Mouse (Mus musculus): ENCODE measurements around the gene Ywhab. TPM values are rescaled to one million over a fixed set of nuclear protein-coding genes. Genes with fewer than 3 reads are reported as not detected.

Ywhab gene
- polyA plus RNA-seq, 1 experiment from 2014 or later, result 356 TPM

DNA sequence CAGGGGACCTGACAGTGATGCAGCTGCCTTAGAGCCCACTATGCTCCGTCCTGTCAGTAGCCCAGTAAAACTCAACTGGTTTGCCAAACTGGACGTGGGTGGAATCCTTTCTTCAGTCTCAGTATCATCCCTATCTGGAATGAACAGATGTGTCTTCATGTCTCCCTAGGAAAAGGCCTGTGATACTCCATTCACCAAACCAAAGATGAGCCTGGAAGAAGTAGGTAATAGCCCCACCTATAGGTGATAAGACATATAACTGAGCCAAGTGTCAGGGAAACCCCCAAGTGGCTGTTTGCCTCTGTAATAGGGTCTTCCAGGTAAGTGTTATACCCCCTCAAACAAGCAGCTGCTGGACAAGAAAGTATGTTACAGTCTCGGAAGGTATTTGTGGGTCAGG is 24.1 kb downstream of the Ywhab start:
- Histone ChIP-seq H3K9me3 (ENCODE audit: control insufficient read depth, low read length) (no peaks in the 10 kb centered on the region), H3K36me3 (ENCODE audit: control insufficient read depth, insufficient read depth, low read length) (peaks cover 15% of the 10 kb centered on the region), H3K27me3 (ENCODE audit: control insufficient read depth, insufficient read depth, low read length) (no peaks in the 10 kb centered on the region), H3K27ac (ENCODE audit: low read depth, low read length) (no peak overlapping the region), H3K9ac (ENCODE audit: low read length) (no peak overlapping the region), H3K4me3 (ENCODE audit: low read depth, low read length) (no peak overlapping the region), H3K4me2 (ENCODE audit: low read depth) (no peak overlapping the region), H3K4me1 (ENCODE audit: control insufficient read depth, insufficient read depth, low read length) (no peaks in the 10 kb centered on the region)
- no peak for ATAC-seq (ENCODE audit: insufficient read depth, low FRiP score, low TSS enrichment)
- no peak for DNase-seq (ENCODE audit: low spot score)
- 97% methylated on average over 3 of the region's 3 CpGs for WGBS

DNA sequence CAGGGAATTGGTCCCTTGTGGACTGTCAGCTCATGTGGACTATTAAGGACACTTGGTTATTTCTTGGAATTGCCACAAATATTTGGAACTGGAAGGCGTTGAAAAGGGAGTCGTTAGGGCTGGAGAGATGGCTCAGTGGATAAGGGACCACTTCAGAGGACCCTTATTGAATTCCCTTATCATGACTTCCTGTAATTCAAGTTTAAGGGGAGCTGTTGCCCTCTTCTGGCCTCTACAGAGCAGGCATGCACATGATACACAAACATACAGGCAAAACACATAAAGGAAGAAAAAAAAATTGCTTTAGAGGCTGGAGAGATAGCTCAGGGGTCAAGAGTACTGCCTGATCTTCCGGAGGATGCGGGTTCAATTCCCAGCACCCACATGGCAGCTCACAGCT is 25.2 kb downstream of the Ywhab start:
- Histone ChIP-seq H3K9me3 (ENCODE audit: control insufficient read depth, low read length) (no peaks in the 10 kb centered on the region), H3K4me1 (ENCODE audit: control insufficient read depth, insufficient read depth, low read length) (no peaks in the 10 kb centered on the region), H3K27ac (ENCODE audit: low read depth, low read length) (no peak overlapping the region), H3K4me2 (ENCODE audit: low read depth) (no peak overlapping the region), H3K4me3 (ENCODE audit: low read depth, low read length) (no peak overlapping the region), H3K27me3 (ENCODE audit: control insufficient read depth, insufficient read depth, low read length) (no peaks in the 10 kb centered on the region), H3K36me3 (ENCODE audit: control insufficient read depth, insufficient read depth, low read length) (peaks cover 15% of the 10 kb centered on the region), H3K9ac (ENCODE audit: low read length) (no peak overlapping the region)
- DNase-seq (ENCODE audit: low spot score), result no peak
- WGBS, result 95% methylated on average over 4 of the region's 4 CpGs
- no peak for ATAC-seq (ENCODE audit: insufficient read depth, low FRiP score, low TSS enrichment)

DNA sequence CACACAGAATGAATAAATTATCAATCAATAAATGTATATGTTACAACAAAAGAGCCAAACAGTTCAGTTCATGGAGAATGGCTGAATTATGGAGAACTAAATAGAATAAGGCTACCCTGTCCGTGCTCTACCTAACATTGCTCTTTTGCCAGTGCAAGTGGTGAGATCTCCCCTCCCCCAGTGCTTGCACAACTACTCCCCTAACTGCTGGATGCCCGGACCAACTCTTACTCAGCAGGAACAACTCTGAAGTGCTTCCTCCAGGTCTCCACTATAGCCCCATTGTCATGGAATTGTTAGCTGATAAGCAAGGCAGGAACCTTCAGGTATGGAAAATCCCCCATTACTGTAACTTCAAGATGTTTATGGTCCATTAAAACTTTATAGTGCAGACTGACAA is 27.3 kb downstream of the Ywhab start:
- Histone ChIP-seq H3K4me2 (ENCODE audit: low read depth) (no peak overlapping the region), H3K36me3 (ENCODE audit: control insufficient read depth, insufficient read depth, low read length) (peaks cover 7% of the 10 kb centered on the region), H3K4me1 (ENCODE audit: control insufficient read depth, insufficient read depth, low read length) (no peaks in the 10 kb centered on the region), H3K4me3 (ENCODE audit: low read depth, low read length) (no peak overlapping the region), H3K27ac (ENCODE audit: low read depth, low read length) (no peak overlapping the region), H3K27me3 (ENCODE audit: control insufficient read depth, insufficient read depth, low read length) (no peaks in the 10 kb centered on the region), H3K9ac (ENCODE audit: low read length) (no peak overlapping the region), H3K9me3 (ENCODE audit: control insufficient read depth, low read length) (no peaks in the 10 kb centered on the region)
- no peak for ATAC-seq (ENCODE audit: insufficient read depth, low FRiP score, low TSS enrichment)
- DNase-seq (ENCODE audit: low spot score), result no peak
- WGBS, result 49% methylated on average over 2 of the region's 2 CpGs

DNA sequence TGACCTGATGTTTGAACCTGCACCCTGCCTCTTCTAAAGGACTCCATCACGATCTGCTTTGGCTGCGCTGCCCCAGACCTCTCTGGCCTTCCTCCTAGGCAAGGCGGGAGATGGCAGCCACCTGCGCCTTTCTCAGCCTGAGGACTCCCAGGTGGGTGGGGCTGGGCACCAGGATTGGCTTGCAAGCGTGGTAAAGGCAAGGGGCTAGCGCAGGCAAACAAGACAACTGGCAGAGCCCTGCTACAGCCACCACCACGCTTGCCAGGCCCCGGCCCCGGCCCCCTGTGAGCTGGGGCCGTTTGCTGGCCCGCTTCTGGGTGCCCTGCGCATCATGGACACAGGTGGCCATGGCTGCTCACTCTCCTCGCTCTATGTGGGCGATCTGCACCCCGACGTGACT is 30.4 kb downstream of the Ywhab start, which contains the start of gene Pabpc1l:
Pabpc1l (plus strand) TSS at position 301 of the 400 bp plus-strand sequence.
- Histone ChIP-seq H3K9ac (ENCODE audit: low read length) (no peak within 1 kb of the TSS), H3K4me1 (ENCODE audit: control insufficient read depth, insufficient read depth, low read length) (no peaks in the 10 kb centered on the region), H3K27ac (ENCODE audit: low read depth, low read length) (no peak within 1 kb of the TSS), H3K36me3 (ENCODE audit: control insufficient read depth, insufficient read depth, low read length) (no peaks in the 10 kb centered on the region), H3K4me2 (ENCODE audit: low read depth) (no peak within 1 kb of the TSS), H3K9me3 (ENCODE audit: control insufficient read depth, low read length) (no peaks in the 10 kb centered on the region), H3K4me3 (ENCODE audit: low read depth, low read length) (no peak within 1 kb of the TSS), H3K27me3 (ENCODE audit: control insufficient read depth, insufficient read depth, low read length) (no peaks in the 10 kb centered on the region)
- 83% methylated on average over 16 of the region's 16 CpGs for WGBS
- ATAC-seq (ENCODE audit: insufficient read depth, low FRiP score, low TSS enrichment) (no peak), DNase-seq (ENCODE audit: low spot score) (no peak)

DNA sequence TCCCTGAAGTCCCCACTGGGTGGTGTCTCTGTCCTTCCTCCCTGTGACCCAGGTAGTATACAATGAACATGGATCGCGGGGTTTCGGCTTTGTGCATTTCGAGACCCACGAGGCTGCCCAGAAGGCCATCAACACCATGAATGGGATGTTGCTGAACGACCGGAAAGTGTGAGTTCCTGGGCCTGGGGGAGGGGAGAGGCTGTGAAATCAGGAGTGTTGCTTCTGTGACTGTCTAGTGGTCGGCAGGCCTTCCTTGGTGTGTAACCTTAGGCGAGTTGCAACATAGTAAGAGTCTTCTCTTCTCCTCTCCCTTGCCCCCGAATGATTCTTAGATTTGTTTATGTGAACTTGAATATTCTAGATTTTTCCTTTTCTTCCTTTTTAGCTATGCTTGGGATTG is 36.4 kb downstream of the Ywhab start:
- H3K27ac ChIP-seq (ENCODE audit: low read depth, low read length), result no peak overlapping the region
- ATAC-seq (ENCODE audit: insufficient read depth, low FRiP score, low TSS enrichment) (no peak), DNase-seq (ENCODE audit: low spot score) (no peak)
- H3K4me3 ChIP-seq (ENCODE audit: low read depth, low read length), result no peak overlapping the region
- H3K36me3 ChIP-seq (ENCODE audit: control insufficient read depth, insufficient read depth, low read length), result no peaks in the 10 kb centered on the region
- H3K4me2 ChIP-seq (ENCODE audit: low read depth), result no peak overlapping the region
- H3K27me3 ChIP-seq (ENCODE audit: control insufficient read depth, insufficient read depth, low read length), result no peaks in the 10 kb centered on the region
- 80% methylated on average over 10 of the region's 10 CpGs for WGBS
- no peaks in the 10 kb centered on the region for H3K4me1 ChIP-seq (ENCODE audit: control insufficient read depth, insufficient read depth, low read length)
- H3K9me3 ChIP-seq (ENCODE audit: control insufficient read depth, low read length), result no peaks in the 10 kb centered on the region
- H3K9ac ChIP-seq (ENCODE audit: low read length), result no peak overlapping the region

DNA sequence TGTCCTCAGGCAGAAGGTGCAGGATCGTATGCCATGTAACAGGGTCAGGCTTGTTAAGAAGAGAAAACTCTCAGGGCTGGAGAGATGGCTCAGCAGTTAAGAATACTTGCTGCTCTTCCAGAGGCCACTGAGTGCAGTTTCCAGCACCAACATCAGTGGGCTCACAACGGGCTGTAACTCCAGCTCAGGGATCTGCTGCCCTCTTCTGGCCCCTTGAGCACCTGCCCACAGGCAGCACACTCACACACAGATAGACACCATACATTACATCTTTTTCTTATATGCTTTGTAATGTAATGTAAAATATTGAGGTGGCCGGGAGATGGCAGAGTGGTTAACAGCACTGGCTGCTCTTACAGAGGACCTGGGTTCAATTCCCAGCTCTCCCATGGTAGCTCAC is 38.2 kb downstream of the Ywhab start:
- no peak overlapping the region for H3K9ac ChIP-seq (ENCODE audit: low read length)
- DNase-seq (ENCODE audit: low spot score) (no peak), ATAC-seq (ENCODE audit: insufficient read depth, low FRiP score, low TSS enrichment) (no peak)
- no peak overlapping the region for H3K4me2 ChIP-seq (ENCODE audit: low read depth)
- no peaks in the 10 kb centered on the region for H3K36me3 ChIP-seq (ENCODE audit: control insufficient read depth, insufficient read depth, low read length)
- no peak overlapping the region for H3K4me3 ChIP-seq (ENCODE audit: low read depth, low read length)
- no peaks in the 10 kb centered on the region for H3K9me3 ChIP-seq (ENCODE audit: control insufficient read depth, low read length)
- 99% methylated on average over 3 of the region's 3 CpGs for WGBS
- H3K27ac ChIP-seq (ENCODE audit: low read depth, low read length), result no peak overlapping the region
- H3K4me1 ChIP-seq (ENCODE audit: control insufficient read depth, insufficient read depth, low read length), result no peaks in the 10 kb centered on the region
- H3K27me3 ChIP-seq (ENCODE audit: control insufficient read depth, insufficient read depth, low read length), result no peaks in the 10 kb centered on the region

DNA sequence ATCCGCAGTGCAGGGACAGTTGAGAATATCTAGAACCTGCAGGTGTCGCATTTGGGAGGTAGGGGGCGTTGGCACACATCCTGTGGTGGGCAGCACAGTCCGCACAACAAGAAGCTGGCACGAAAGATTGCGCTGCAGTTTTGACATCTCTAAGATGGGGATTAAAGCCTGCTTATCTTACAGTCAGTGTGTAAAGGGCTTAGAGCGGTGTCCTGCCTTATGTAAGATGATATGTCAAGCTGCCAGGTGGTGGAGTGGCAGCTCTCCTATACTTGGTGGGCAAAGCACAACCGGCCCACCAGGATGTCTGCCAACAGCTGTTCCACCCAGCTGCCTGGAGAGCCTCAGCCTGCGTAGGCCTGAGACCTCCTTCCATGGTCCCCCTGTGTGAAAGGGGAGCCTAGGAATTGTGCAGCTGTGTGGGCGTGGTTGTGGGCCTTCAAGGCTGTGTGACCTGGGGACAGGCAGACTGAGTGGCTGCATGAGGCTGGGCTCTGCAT is 41.8 kb downstream of the Ywhab start:
- Histone ChIP-seq H3K4me2 (ENCODE audit: low read depth) (no peak overlapping the region), H3K9me3 (ENCODE audit: control insufficient read depth, low read length) (no peaks in the 10 kb centered on the region), H3K4me1 (ENCODE audit: control insufficient read depth, insufficient read depth, low read length) (no peaks in the 10 kb centered on the region), H3K27me3 (ENCODE audit: control insufficient read depth, insufficient read depth, low read length) (no peaks in the 10 kb centered on the region), H3K9ac (ENCODE audit: low read length) (no peak overlapping the region), H3K36me3 (ENCODE audit: control insufficient read depth, insufficient read depth, low read length) (no peaks in the 10 kb centered on the region), H3K27ac (ENCODE audit: low read depth, low read length) (0 out of 2 replicates have a peak overlapping the region, but pooled peaks have one; percentile 27), H3K4me3 (ENCODE audit: low read depth, low read length) (no peak overlapping the region)
- DNase-seq (ENCODE audit: low spot score), result no peak
- no peak for ATAC-seq (ENCODE audit: insufficient read depth, low FRiP score, low TSS enrichment)
- WGBS, result 59% methylated on average over 10 of the region's 10 CpGs

DNA sequence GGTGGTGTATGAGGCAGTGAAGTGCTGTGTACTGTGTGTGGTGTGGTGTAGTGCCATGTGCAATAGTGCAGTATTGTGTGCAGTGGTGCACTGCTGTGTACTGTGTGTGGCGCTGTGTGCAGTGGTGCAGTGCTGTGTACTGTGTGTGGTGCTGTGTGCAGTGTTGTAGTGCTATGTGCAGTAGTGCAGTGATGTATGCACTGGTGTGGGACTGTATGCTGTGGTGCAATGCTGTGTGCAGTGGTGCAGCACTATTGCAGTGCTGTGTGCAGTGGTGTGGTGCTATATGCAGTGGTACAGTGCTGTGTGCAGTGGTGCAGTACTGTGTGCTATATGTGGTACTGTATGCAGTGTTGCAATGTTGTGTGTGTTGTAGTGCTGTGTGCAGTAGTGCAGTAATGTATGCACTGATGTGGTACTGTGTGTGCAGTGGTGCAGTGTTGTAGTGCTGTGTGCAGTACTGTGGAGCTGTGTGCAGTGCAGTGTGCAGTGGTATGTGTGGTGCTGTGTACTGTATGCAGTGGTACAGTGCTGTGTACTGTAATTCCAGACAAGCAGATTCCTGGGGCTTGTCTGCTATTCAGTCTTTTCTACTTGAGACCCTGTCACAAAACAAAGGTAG is 43.8 kb downstream of the Ywhab start:
- 100% methylated on average over 1 of the region's 1 CpGs for WGBS
- no peaks in the 10 kb centered on the region for H3K36me3 ChIP-seq (ENCODE audit: control insufficient read depth, insufficient read depth, low read length)
- no peak overlapping the region for H3K4me3 ChIP-seq (ENCODE audit: low read depth, low read length)
- H3K4me2 ChIP-seq (ENCODE audit: low read depth), result no peak overlapping the region
- ATAC-seq (ENCODE audit: insufficient read depth, low FRiP score, low TSS enrichment) (no peak), DNase-seq (ENCODE audit: low spot score) (no peak)
- no peaks in the 10 kb centered on the region for H3K27me3 ChIP-seq (ENCODE audit: control insufficient read depth, insufficient read depth, low read length)
- H3K9me3 ChIP-seq (ENCODE audit: control insufficient read depth, low read length), result no peaks in the 10 kb centered on the region
- no peaks in the 10 kb centered on the region for H3K4me1 ChIP-seq (ENCODE audit: control insufficient read depth, insufficient read depth, low read length)
- H3K9ac ChIP-seq (ENCODE audit: low read length), result no peak overlapping the region
- no peak overlapping the region for H3K27ac ChIP-seq (ENCODE audit: low read depth, low read length)

DNA sequence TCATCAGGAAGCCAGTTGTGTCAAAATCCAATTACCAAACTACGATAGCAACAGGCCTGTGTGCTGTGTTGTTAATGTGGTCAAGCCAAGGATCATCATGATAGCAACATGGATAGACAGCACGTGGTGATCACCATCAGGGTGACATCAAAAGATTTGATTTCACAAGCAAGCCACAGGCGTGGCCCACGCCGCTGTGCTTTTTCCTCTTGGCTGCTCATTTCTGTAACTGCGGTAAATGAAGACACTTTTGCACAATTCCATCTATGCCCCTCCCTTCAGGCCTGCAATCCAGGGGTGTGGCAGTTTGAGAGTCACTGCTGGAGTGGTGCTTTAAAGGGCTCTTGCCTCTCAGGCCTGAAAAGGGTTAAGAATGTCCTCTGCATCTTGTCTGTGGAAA is 46.2 kb downstream of the Ywhab start:
- 85% methylated on average over 6 of the region's 6 CpGs for WGBS
- Histone ChIP-seq H3K27ac (ENCODE audit: low read depth, low read length) (no peak overlapping the region), H3K4me1 (ENCODE audit: control insufficient read depth, insufficient read depth, low read length) (no peaks in the 10 kb centered on the region), H3K27me3 (ENCODE audit: control insufficient read depth, insufficient read depth, low read length) (no peaks in the 10 kb centered on the region), H3K4me3 (ENCODE audit: low read depth, low read length) (no peak overlapping the region), H3K36me3 (ENCODE audit: control insufficient read depth, insufficient read depth, low read length) (no peaks in the 10 kb centered on the region), H3K9me3 (ENCODE audit: control insufficient read depth, low read length) (no peaks in the 10 kb centered on the region), H3K4me2 (ENCODE audit: low read depth) (no peak overlapping the region), H3K9ac (ENCODE audit: low read length) (no peak overlapping the region)
- ATAC-seq (ENCODE audit: insufficient read depth, low FRiP score, low TSS enrichment), result no peak
- no peak for DNase-seq (ENCODE audit: low spot score)
